Mouse (Mus musculus): ENCODE measurements at regions not wholly inside any gene's neighbourhood (a gene's known extent, or its start where the extent isn't known, plus 50 kb on each side); places are given as distances from the start of the nearest gene placed in this dataset.

GRCm38 (mm10) chr14:25187715-25188114 is 271.3 kb upstream of the Zmiz1 start:
- TF ChIP-seq CTCF (IDR thresholded peaks at IDR 0.05; ENCODE audit: borderline replicate concordance, extremely low read depth, insufficient read depth, insufficient read length) = no peak
- TF ChIP-seq POLR2A (IDR thresholded peaks at IDR 0.05; ENCODE audit: borderline replicate concordance, extremely low read depth, insufficient read depth, insufficient read length, poor library complexity, severe bottlenecking) = no peak

All from brain, embryonic 14.5 days (tissue).